Mouse (Mus musculus) CH12F3 (cell line): Measurements from ENCODE around the gene Ctso.

Source experiments
- in situ Hi-C: fragments of 300-500 bp; cut with MboI; formaldehyde crosslinking; loops from 2 replicates; pipeline ENCODE4 v1.14.3; 2020; ENCODE audit warnings: low sequenced_read_pairs

Ctso gene

GRCm38 (mm10) chr3:81949048-81949447, 16.6 kb downstream of the Ctso start:
- in situ Hi-C loops, result no loop called here

- in situ Hi-C loops, result no loop called here
Observed at GRCm38 (mm10) chr3:81951785-81952184, 19.4 kb downstream of the Ctso start.

- in situ Hi-C loops, result no loop called here
Observed at GRCm38 (mm10) chr3:81957484-81957883, 25.1 kb downstream of the Ctso start.

GRCm38 (mm10) chr3:81961336-81961735, 28.9 kb downstream of the Ctso start:
- in situ Hi-C loops, result no loop called here

GRCm38 (mm10) chr3:81963768-81964167, 31.4 kb downstream of the Ctso start:
- in situ Hi-C loops, result no loop called here

- in situ Hi-C loops, result no loop called here
Observed at GRCm38 (mm10) chr3:81964596-81964995, 32.2 kb downstream of the Ctso start.

GRCm38 (mm10) chr3:81975607-81976006, 43.2 kb downstream of the Ctso start:
- in situ Hi-C loops, result no loop called here

GRCm38 (mm10) chr3:81976102-81976501, 43.7 kb downstream of the Ctso start, which contains the start of gene Tdo2:
Gene Tdo2 (minus strand): TSS chr3:81976202.
- in situ Hi-C loops, result no loop called here

- in situ Hi-C loops, result no loop called here
Observed at GRCm38 (mm10) chr3:81981576-81981975, 49.2 kb downstream of the Ctso start.

- in situ Hi-C loops, result no loop called here
Observed at GRCm38 (mm10) chr3:81981990-81982389, 49.6 kb downstream of the Ctso start, which contains the start of gene Asic5. Gene Asic5 (plus strand): TSS chr3:81982290.

GRCm38 (mm10) chr3:81983120-81983895, 50.9 kb downstream of the Ctso start:
- in situ Hi-C loops, result no loop called here

- in situ Hi-C loops, result no loop called here
Observed at GRCm38 (mm10) chr3:81985100-81985499, 52.7 kb downstream of the Ctso start.

- in situ Hi-C loops, result no loop called here
Observed at GRCm38 (mm10) chr3:81986103-81986502, 53.7 kb downstream of the Ctso start.

GRCm38 (mm10) chr3:81987628-81988027, 55.2 kb downstream of the Ctso start:
- in situ Hi-C loops, result no loop called here

- in situ Hi-C loops, result no loop called here
Observed at GRCm38 (mm10) chr3:81989692-81990141, 57.3 kb downstream of the Ctso start.

GRCm38 (mm10) chr3:81990531-81990930, 58.1 kb downstream of the Ctso start:
- in situ Hi-C loops, result no loop called here

GRCm38 (mm10) chr3:81995371-81995770, 63.0 kb downstream of the Ctso start:
- in situ Hi-C loops, result no loop called here

GRCm38 (mm10) chr3:81995988-81996387, 63.6 kb downstream of the Ctso start:
- in situ Hi-C loops, result no loop called here
